ENCODE assay signal across 17 mouse cellular contexts in genomic region chr2:75252829-75253228, GRCm38 (mm10).
"Had no signal": no experiment of that assay in that cellular context is flagged by ENCODE, and none has a peak within 500 bp of the region (broad histone marks: within the 10 kb centered on the region; RNA-seq: fewer than 3 reads in every experiment).

No protein-coding gene starts in this region.

- H3K9me3 ChIP-seq: liver, embryonic 12.5 days; liver, embryonic 15.5 days; midbrain, embryonic 13.5 days had no signal

- H3K4me3 ChIP-seq: liver, embryonic 12.5 days; liver, embryonic 15.5 days; midbrain, embryonic 13.5 days; myocyte had no signal

- H3K27me3 ChIP-seq: liver, embryonic 12.5 days; liver, embryonic 15.5 days; midbrain, embryonic 13.5 days had no signal

- H3K36me3 ChIP-seq: liver, embryonic 12.5 days; liver, embryonic 15.5 days; midbrain, embryonic 13.5 days had no signal

- H3K9ac ChIP-seq: liver, embryonic 12.5 days; liver, embryonic 15.5 days; midbrain, embryonic 13.5 days had no signal

- ATAC-seq: intestine, embryonic 16.5 days; liver, embryonic 12.5 days; midbrain, embryonic 13.5 days; midbrain, embryonic 16.5 days had no signal

- DNase-seq: kidney, adult 18-20 months; kidney, adult 9 months; kidney, postnatal 14 days; kidney, postnatal 4 days; left cerebral cortex, postnatal 4 days; liver; lung, adult 2 months; lung, postnatal 14 days; lung, postnatal 4 days; thymus, adult 18-20 months; thymus, postnatal 36 days had no signal

- H3K4me2 ChIP-seq: liver, embryonic 12.5 days; liver, embryonic 15.5 days; midbrain, embryonic 13.5 days had no signal

- H3K4me1 ChIP-seq: liver, embryonic 12.5 days; liver, embryonic 15.5 days; midbrain, embryonic 13.5 days had no signal

- H3K27ac ChIP-seq: liver, embryonic 12.5 days; liver, embryonic 15.5 days; midbrain, embryonic 13.5 days had no signal
